Mouse (Mus musculus) adrenal gland, adult (tissue): ENCODE data around the gene Serinc3.
"Not testable (repeated sequence)": the region's sequence is repeated elsewhere in the genome, so short reads cannot be mapped to it uniquely, and the experiment has no call there.

Experiments
- DNase-seq, 2 experiments: peaks; one replicate each; pipeline ENCODE4 v3.0.0; 2022 to 2023; ENCODE audit warnings: low spot score in 1 of 2; ENCODE audit not compliant: inconsistent age in 2 of 2

The Serinc3 gene

DNA sequence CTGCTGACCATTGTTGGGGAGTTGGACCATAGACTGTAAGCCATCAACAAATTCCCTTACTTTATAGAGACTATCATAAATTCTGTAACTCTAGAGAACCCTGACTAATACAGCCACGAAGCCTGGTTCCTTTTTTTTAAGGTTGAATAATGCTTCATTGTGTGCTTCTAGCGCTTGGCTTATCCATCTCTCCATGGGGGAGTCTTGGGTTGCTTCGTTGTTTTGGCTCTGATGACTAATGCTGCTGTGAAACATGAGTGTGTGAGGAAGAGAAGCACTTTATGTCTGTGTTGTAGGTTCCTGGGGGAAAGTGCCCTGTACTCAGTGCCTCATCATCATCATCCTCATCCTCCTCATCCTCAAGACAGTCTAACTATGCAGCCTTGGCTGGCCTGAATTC lies 19.0 kb upstream of the Serinc3 start:
- peak in 1 of 2 experiments; percentile 50 for DNase-seq

- no peak for DNase-seq
Measured at GRCm38 (mm10) chr2:163662698-163663221, 17.8 kb upstream of the Serinc3 start.

DNA sequence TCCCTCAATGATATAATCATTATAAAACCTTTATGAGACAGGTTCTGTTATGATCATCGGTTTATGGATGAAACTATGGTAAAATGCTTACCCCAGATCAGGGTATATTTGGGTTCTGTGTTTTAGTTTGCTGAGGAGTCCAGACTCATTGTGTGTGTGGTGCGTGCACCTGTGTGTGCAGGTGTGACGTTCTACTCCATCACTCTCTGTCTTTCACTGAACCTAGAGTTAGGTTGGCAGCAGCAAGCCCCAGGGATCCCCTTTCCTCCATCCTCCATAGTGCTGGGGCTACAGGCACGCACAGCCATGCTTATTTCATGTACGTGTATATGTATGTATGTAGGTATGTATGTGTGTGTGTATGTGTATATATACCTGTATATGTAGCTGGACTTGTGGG lies 17.1 kb upstream of the Serinc3 start:
- no peak for DNase-seq

DNA sequence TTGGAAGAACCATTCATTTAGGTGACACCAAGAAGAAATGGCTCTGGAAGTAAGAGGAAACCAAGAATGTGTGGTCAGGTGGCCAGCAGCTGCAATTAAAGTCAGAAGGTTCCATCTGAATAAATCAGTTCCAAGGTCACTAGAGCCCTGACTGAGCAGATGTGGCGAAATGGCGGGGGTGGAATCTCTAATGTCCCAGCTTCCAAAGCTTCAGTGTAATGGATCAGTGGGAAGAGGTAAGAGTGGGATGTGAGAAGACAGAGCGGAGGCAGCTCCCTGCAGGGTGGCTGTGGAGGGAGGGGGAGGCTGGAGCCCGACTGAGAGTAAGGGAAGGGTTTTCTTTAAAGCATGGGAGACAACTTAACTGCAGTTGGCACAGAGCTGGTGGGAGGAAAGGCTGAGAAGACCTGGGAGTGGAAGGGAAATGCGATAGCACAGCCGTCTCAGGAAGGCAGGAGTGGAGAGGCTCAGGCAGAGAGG lies 16.5 kb upstream of the Serinc3 start:
- DNase-seq = peak; percentile 40 to 84

GRCm38 (mm10) chr2:163660103-163660701 lies 15.3 kb upstream of the Serinc3 start:
- peak in 1 of 2 experiments; percentile 51 for DNase-seq

DNA sequence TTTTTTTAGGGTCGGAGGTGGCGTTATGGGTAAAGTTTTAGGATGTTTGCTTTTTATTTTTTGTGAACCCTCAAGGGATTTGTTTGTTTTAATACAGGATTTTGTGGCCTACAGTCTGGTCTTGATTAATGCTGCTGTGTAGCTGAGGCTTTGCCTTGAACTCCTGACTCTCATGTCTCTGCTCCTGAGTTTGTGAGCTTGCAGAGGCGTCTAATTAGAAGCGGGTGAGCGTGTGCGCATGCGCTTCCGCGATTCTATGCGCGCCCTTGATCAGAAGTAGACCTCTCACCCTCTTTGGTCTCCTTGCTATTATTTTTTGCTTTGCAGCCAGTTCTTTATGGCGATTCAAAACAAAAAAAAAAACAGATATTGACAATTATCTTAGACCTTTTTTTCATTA lies 14.5 kb upstream of the Serinc3 start:
- DNase-seq = peak in 1 of 2 experiments; percentile 55

GRCm38 (mm10) chr2:163658941-163659340 lies 14.0 kb upstream of the Serinc3 start:
- DNase-seq = peak; percentile 54 to 86

GRCm38 (mm10) chr2:163657975-163658886 lies 13.3 kb upstream of the Serinc3 start, which contains the start of gene Pkig:
Gene Pkig, plus strand, starts transcription at chr2:163658386.
- peak; percentile 90 to 94 for DNase-seq

DNA sequence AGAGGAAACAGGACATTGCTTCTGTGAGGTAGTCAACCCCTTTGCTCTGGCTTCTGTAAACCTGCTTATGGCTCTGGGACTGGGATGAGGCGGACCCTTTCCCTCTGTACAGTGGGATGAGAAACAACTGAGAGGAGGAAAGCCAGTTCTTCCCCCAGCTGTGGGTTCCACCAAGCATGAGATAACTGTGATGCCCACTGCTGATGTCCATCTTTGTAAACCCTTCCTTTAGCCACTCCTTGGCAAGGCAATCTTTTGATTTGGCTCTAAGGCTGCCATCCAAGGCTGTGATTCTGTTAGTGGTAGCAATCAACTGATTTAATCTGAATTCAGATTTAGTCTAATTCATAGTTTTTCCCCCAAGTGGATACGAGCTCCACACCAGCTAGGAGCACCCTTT lies 12.6 kb upstream of the Serinc3 start:
- DNase-seq = no peak

DNA sequence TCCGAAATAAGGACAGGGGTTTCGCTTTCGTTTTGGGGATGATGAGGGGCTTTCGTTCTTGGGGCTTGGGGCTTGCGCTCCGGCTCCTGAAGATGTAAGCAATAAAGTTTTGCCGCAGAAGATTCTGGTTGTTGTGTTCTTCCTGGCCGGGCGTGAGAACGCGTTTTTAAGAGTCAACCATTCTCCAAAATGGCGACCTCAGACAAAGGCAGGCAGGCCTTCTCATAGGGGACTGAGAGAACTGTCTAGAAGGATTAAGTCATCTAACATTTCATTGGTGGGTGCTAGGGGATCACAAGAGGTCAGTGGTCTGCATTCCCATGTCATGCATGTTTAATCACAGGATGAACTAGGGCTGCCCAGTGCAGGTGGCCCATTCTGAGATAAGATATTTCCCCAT lies 10.8 kb upstream of the Serinc3 start:
- not testable (repeated sequence) for DNase-seq

- peak in 1 of 2 experiments; percentile 38 for DNase-seq
Measured at GRCm38 (mm10) chr2:163646461-163647080, 1.6 kb upstream of the Serinc3 start.

DNA sequence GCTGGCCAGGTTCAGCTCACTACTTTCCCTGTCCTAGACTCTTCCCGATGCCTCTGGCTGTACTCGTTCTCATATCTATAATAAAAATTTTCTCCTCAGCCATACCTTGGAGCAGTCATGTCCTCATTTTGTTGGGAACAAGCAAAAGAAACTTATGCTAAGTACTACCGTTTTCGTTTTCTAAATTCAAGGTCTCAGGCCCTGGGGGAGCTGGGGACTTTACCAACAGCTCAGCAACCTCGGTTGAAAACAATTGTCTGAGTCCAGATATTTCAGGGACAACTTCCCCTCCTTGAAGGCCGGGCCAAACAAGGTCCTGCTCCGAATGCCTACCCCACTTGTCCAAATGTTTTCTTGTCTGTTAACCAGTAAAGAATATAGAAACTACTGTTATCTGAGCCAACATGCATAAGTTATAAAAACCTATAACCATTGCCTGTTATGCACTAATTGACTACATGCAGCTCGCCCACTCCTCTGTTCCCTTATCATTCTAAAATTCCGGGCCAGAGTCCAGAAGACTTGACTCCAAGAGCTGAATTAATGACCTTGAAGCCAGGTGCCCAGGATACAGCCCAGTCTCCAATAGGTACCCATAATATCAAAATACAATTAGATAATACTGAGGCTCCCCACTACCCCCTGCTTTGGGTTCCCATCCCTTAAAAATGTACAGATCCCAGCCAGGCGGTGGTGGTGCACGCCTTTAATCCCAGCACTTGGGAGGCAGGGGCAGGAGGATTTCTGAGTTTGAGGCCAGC lies 949 bp upstream of the Serinc3 start:
- DNase-seq = peak in 1 of 2 experiments; percentile 69

- DNase-seq = no peak
Measured at GRCm38 (mm10) chr2:163644047-163644446, 884 bp downstream of the Serinc3 start.

DNA sequence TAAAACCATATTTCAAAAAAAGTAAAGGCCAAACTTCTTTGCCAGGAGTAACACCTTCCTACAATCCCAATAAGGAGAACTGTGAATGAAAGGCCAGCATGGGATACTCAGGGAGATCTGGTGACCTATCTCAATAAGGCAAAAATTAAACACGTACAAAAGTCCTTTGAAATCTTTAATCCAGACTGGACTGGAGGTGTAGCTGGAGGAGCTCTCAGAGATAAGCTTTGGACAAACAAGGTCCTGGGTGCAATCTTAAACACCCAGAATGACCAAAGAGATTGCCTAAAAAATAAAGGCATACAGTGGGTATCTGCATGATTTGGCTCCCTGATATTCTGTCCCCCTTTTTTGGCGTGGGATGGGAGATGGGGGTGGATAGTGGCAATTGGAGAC lies 1.4 kb downstream of the Serinc3 start:
- DNase-seq = peak in 1 of 2 experiments; percentile 70

GRCm38 (mm10) chr2:163642685-163643575 lies 2.0 kb downstream of the Serinc3 start:
- peak; percentile 82 for DNase-seq

DNA sequence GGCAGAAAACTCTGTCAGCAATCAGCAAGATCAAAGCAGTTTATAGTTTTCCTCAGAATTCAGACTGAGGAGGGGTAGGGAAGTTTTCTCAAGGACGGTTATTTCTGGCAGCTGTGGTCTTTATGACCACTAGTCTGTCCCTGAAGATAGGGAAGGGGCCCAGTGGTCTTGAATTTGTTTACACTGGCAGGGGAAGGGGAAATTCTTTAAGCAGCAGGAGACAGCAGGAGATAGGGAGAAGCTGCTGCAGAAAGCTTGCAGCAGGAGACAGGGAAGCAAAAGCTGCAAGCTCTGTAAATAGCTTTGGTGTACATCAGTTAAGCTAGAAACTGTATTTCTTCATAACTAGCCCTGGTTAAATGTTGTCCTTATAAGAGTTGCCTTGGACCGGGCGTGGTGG lies 3.2 kb downstream of the Serinc3 start:
- peak in 1 of 2 experiments; percentile 60 for DNase-seq

DNA sequence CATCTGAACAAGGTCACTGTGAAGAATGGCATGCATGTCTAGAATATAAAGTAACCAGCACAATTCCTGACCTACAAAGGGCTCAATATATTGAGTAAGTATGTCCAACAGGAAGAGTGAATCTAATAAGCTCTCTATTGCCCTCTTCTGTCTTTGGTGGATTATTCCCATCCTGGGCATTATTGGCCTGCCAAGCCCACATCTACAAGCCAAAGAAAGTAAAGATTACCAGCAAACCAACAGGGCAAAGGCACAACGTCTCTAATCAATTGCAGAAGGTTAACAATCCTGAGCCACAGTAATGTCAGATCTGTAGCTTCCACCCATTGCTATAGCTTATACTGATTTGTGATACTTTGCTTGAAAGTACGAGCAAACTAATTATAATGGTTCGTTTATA lies 4.4 kb downstream of the Serinc3 start:
- DNase-seq = peak in 1 of 2 experiments; percentile 61

DNA sequence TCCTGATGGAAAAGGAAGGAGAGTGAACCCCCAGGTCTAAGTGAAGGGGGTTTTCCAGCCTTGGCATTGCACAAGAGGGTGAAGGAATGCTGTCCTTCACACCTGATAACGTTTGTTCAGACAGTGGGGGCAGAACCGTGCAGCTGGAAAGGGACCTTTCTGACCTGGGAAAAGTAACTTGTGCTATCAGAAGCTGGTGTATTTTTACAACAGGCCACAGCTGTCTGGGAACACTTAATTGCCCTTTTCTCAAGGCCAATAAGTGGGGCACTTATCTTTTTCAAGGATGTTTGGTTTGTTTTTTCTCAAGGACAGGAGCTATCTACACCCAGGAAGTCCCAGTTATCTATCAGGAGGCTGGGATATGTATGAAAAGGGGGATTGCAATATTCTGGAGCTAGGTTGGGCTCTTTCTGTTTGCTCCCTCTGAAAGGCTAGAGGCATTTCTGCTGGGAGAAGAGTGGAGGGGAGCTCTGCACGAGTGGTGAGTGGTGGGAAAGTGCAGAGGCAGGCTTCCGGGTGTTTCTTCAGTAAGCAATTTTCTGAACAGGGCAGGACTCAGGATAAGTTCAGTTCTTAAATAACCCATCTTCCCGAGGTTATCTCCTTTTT lies 7.2 kb downstream of the Serinc3 start:
- peak in 1 of 2 experiments; percentile 82 for DNase-seq

DNA sequence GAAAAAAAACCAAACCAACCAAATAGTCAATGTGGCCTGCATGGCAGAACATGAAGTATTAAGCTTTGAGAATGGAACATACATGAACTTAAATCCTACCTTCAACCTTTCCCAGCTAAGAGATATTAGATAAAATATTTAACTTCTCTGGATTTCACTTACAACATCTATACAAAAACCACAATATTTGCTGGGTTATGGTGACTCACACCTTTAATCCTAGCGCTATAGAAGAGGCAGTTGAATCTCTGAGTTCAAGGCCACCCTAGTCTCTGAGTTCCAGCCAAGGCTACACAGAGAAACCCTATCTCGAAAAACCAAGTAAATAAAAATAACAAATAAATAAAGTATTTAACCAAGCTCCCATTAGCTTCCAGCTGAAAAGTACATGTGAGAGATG lies 8.9 kb downstream of the Serinc3 start:
- no peak for DNase-seq
